Mouse (Mus musculus): ENCODE results near the gene Asic2. TPM values are rescaled to one million over a fixed set of nuclear protein-coding genes. Genes with fewer than 3 reads are reported as not detected.
A peak's percentile ranks its signal among the peaks of the same experiment; 100 is the strongest.

The Asic2 gene
- polyA plus RNA-seq, 1 experiment from 2014 or later = 16.2 TPM

- 82% methylated on average over 4 of the region's 4 CpGs for WGBS
- no peak for ATAC-seq
- H3K27me3 ChIP-seq (ENCODE audit: control insufficient read depth, insufficient read depth, low read depth, low read length) = no peaks in the 10 kb centered on the region; the same call in 1 of the 2 replicates
- no peak overlapping the region for H3K4me3 ChIP-seq (ENCODE audit: low read depth, low read length)
- no peaks in the 10 kb centered on the region for H3K36me3 ChIP-seq (ENCODE audit: control insufficient read depth, insufficient read depth, low read length)
- no peaks in the 10 kb centered on the region for H3K4me1 ChIP-seq (ENCODE audit: control insufficient read depth, insufficient read depth, low read length)
- H3K9ac ChIP-seq (ENCODE audit: low read depth, low read length) = no peak overlapping the region
- H3K9me3 ChIP-seq (replicated peaks; ENCODE audit: control insufficient read depth, low read length, poor library complexity, severe bottlenecking) = no peaks in the 10 kb centered on the region
- no peak overlapping the region for H3K4me2 ChIP-seq (ENCODE audit: low read length)
- H3K27ac ChIP-seq (ENCODE audit: low read length) = no peak overlapping the region
Observed at GRCm38 (mm10) chr11:81999469-81999868, 31.2 kb upstream of the Asic2 start.

GRCm38 (mm10) chr11:81998646-81999045, 30.4 kb upstream of the Asic2 start:
- 87% methylated on average over 3 of the region's 3 CpGs for WGBS
- ATAC-seq = no peak
- H3K27ac ChIP-seq (ENCODE audit: low read length) = no peak overlapping the region

GRCm38 (mm10) chr11:81997085-81997484, 28.8 kb upstream of the Asic2 start:
- WGBS = 85% methylated on average over 5 of the region's 5 CpGs
- no peak overlapping the region for H3K27ac ChIP-seq (ENCODE audit: low read length)
- H3K27me3 ChIP-seq (ENCODE audit: control insufficient read depth, insufficient read depth, low read depth, low read length) = no peaks in the 10 kb centered on the region; the same call in 1 of the 2 replicates
- H3K4me3 ChIP-seq (ENCODE audit: low read depth, low read length) = no peak overlapping the region
- no peak overlapping the region for H3K9ac ChIP-seq (ENCODE audit: low read depth, low read length)
- no peaks in the 10 kb centered on the region for H3K9me3 ChIP-seq (replicated peaks; ENCODE audit: control insufficient read depth, low read length, poor library complexity, severe bottlenecking)
- H3K36me3 ChIP-seq (ENCODE audit: control insufficient read depth, insufficient read depth, low read length) = no peaks in the 10 kb centered on the region
- no peak overlapping the region for H3K4me2 ChIP-seq (ENCODE audit: low read length)
- H3K4me1 ChIP-seq (ENCODE audit: control insufficient read depth, insufficient read depth, low read length) = no peaks in the 10 kb centered on the region
- ATAC-seq = no peak

More at GRCm38 (mm10) chr11:81998646-81999045, 30.4 kb upstream of the Asic2 start:
- Histone ChIP-seq H3K36me3 (ENCODE audit: control insufficient read depth, insufficient read depth, low read length) (no peaks in the 10 kb centered on the region), H3K4me3 (ENCODE audit: low read depth, low read length) (no peak overlapping the region), H3K9ac (ENCODE audit: low read depth, low read length) (no peak overlapping the region), H3K9me3 (replicated peaks; ENCODE audit: control insufficient read depth, low read length, poor library complexity, severe bottlenecking) (no peaks in the 10 kb centered on the region), H3K27me3 (ENCODE audit: control insufficient read depth, insufficient read depth, low read depth, low read length) (no peaks in the 10 kb centered on the region; the same call in 1 of the 2 replicates), H3K4me1 (ENCODE audit: control insufficient read depth, insufficient read depth, low read length) (no peaks in the 10 kb centered on the region), H3K4me2 (ENCODE audit: low read length) (no peak overlapping the region)

GRCm38 (mm10) chr11:81996172-81996841, 28.1 kb upstream of the Asic2 start:
- 64% methylated on average over 10 of the region's 10 CpGs for WGBS
- Histone ChIP-seq H3K4me2 (ENCODE audit: low read length) (no peak overlapping the region), H3K27me3 (ENCODE audit: control insufficient read depth, insufficient read depth, low read depth, low read length) (no peaks in the 10 kb centered on the region; the same call in 1 of the 2 replicates), H3K36me3 (ENCODE audit: control insufficient read depth, insufficient read depth, low read length) (no peaks in the 10 kb centered on the region), H3K4me1 (ENCODE audit: control insufficient read depth, insufficient read depth, low read length) (no peaks in the 10 kb centered on the region), H3K9me3 (replicated peaks; ENCODE audit: control insufficient read depth, low read length, poor library complexity, severe bottlenecking) (no peaks in the 10 kb centered on the region), H3K4me3 (ENCODE audit: low read depth, low read length) (no peak overlapping the region), H3K9ac (ENCODE audit: low read depth, low read length) (no peak overlapping the region), H3K27ac (ENCODE audit: low read length) (no peak overlapping the region)
- ATAC-seq = no peak

- Histone ChIP-seq H3K27ac (ENCODE audit: low read length) (no peak overlapping the region), H3K4me3 (ENCODE audit: low read depth, low read length) (no peak overlapping the region), H3K9me3 (replicated peaks; ENCODE audit: control insufficient read depth, low read length, poor library complexity, severe bottlenecking) (no peaks in the 10 kb centered on the region), H3K4me1 (ENCODE audit: control insufficient read depth, insufficient read depth, low read length) (peaks cover 3% of the 10 kb centered on the region; the same call in 1 of the 2 replicates), H3K9ac (ENCODE audit: low read depth, low read length) (no peak overlapping the region), H3K36me3 (ENCODE audit: control insufficient read depth, insufficient read depth, low read length) (no peaks in the 10 kb centered on the region), H3K4me2 (ENCODE audit: low read length) (no peak overlapping the region), H3K27me3 (ENCODE audit: control insufficient read depth, insufficient read depth, low read depth, low read length) (no peaks in the 10 kb centered on the region)
- ATAC-seq = no peak
- 39% methylated on average over 5 of the region's 5 CpGs for WGBS
Observed at GRCm38 (mm10) chr11:81983146-81983545, 14.9 kb upstream of the Asic2 start.

GRCm38 (mm10) chr11:81982191-81982590, 13.9 kb upstream of the Asic2 start:
- H3K9ac ChIP-seq (ENCODE audit: low read depth, low read length) = no peak overlapping the region
- H3K36me3 ChIP-seq (ENCODE audit: control insufficient read depth, insufficient read depth, low read length) = no peaks in the 10 kb centered on the region
- H3K4me3 ChIP-seq (ENCODE audit: low read depth, low read length) = no peak overlapping the region
- H3K9me3 ChIP-seq (replicated peaks; ENCODE audit: control insufficient read depth, low read length, poor library complexity, severe bottlenecking) = no peaks in the 10 kb centered on the region
- H3K4me1 ChIP-seq (ENCODE audit: control insufficient read depth, insufficient read depth, low read length) = peaks cover 3% of the 10 kb centered on the region; the same call in 1 of the 2 replicates
- ATAC-seq = no peak
- no peak overlapping the region for H3K4me2 ChIP-seq (ENCODE audit: low read length)
- 46% methylated on average over 11 of the region's 11 CpGs for WGBS
- H3K27ac ChIP-seq (ENCODE audit: low read length) = no peak overlapping the region
- H3K27me3 ChIP-seq (ENCODE audit: control insufficient read depth, insufficient read depth, low read depth, low read length) = no peaks in the 10 kb centered on the region

GRCm38 (mm10) chr11:81974577-81974976, 6.3 kb upstream of the Asic2 start:
- no peak overlapping the region for H3K4me3 ChIP-seq (ENCODE audit: low read depth, low read length)
- H3K27me3 ChIP-seq (ENCODE audit: control insufficient read depth, insufficient read depth, low read depth, low read length) = no peaks in the 10 kb centered on the region; the same call in 1 of the 2 replicates
- 20% methylated on average over 5 of the region's 5 CpGs for WGBS
- peak; percentile 77 for ATAC-seq
- no peak overlapping the region for H3K27ac ChIP-seq (ENCODE audit: low read length)
- peak overlapping the region; percentile 21; the same call in 1 of the 2 replicates for H3K4me2 ChIP-seq (ENCODE audit: low read length)
- peaks cover 8% of the 10 kb centered on the region; the same call in 1 of the 2 replicates for H3K4me1 ChIP-seq (ENCODE audit: control insufficient read depth, insufficient read depth, low read length)
- H3K9ac ChIP-seq (ENCODE audit: low read depth, low read length) = no peak overlapping the region
- no peaks in the 10 kb centered on the region for H3K36me3 ChIP-seq (ENCODE audit: control insufficient read depth, insufficient read depth, low read length)
- H3K9me3 ChIP-seq (replicated peaks; ENCODE audit: control insufficient read depth, low read length, poor library complexity, severe bottlenecking) = no peaks in the 10 kb centered on the region

- Histone ChIP-seq H3K9me3 (replicated peaks; ENCODE audit: control insufficient read depth, low read length, poor library complexity, severe bottlenecking) (no peaks in the 10 kb centered on the region), H3K4me2 (ENCODE audit: low read length) (no peak overlapping the region), H3K9ac (ENCODE audit: low read depth, low read length) (no peak overlapping the region), H3K36me3 (ENCODE audit: control insufficient read depth, insufficient read depth, low read length) (no peaks in the 10 kb centered on the region), H3K27ac (ENCODE audit: low read length) (no peak overlapping the region), H3K27me3 (ENCODE audit: control insufficient read depth, insufficient read depth, low read depth, low read length) (no peaks in the 10 kb centered on the region; the same call in 1 of the 2 replicates), H3K4me1 (ENCODE audit: control insufficient read depth, insufficient read depth, low read length) (peaks cover 16% of the 10 kb centered on the region; the same call in 1 of the 2 replicates), H3K4me3 (ENCODE audit: low read depth, low read length) (no peak overlapping the region)
- ATAC-seq = no peak
- 47% methylated on average over 5 of the region's 5 CpGs for WGBS
Observed at GRCm38 (mm10) chr11:81973699-81974098, 5.4 kb upstream of the Asic2 start.

GRCm38 (mm10) chr11:81972044-81972443, 3.8 kb upstream of the Asic2 start:
- H3K4me3 ChIP-seq (ENCODE audit: low read depth, low read length) = no peak overlapping the region
- no peak for ATAC-seq

More at GRCm38 (mm10) chr11:81972044-81972443, 3.8 kb upstream of the Asic2 start:
- 50% methylated on average over 3 of the region's 3 CpGs for WGBS
- no peaks in the 10 kb centered on the region for H3K36me3 ChIP-seq (ENCODE audit: control insufficient read depth, insufficient read depth, low read length)
- H3K27me3 ChIP-seq (ENCODE audit: control insufficient read depth, insufficient read depth, low read depth, low read length) = no peaks in the 10 kb centered on the region; the same call in 1 of the 2 replicates
- H3K9me3 ChIP-seq (replicated peaks; ENCODE audit: control insufficient read depth, low read length, poor library complexity, severe bottlenecking) = no peaks in the 10 kb centered on the region
- no peak overlapping the region for H3K4me2 ChIP-seq (ENCODE audit: low read length)
- no peak overlapping the region for H3K27ac ChIP-seq (ENCODE audit: low read length)
- peaks cover 20% of the 10 kb centered on the region for H3K4me1 ChIP-seq (ENCODE audit: control insufficient read depth, insufficient read depth, low read length)
- H3K9ac ChIP-seq (ENCODE audit: low read depth, low read length) = no peak overlapping the region
